Comparison of ENCODE assay signal across 9 mouse cellular contexts in genomic region chr9:23212303-23212702, GRCm38 (mm10). TPM values are rescaled to one million over a fixed set of nuclear protein-coding genes. Genes with fewer than 3 reads are reported as not detected.
DNase-seq lines count a peak whose midpoint lies in the region; ATAC-seq and TF ChIP-seq lines count a peak whose summit lies in the region.
"Had no signal": no experiment of that assay in that cellular context is flagged by ENCODE, and none has a peak within 500 bp of the region (broad histone marks: within the 10 kb centered on the region; RNA-seq: fewer than 3 reads in every experiment).

No protein-coding gene starts in this region.

- H3K36me3 ChIP-seq in forebrain, embryonic 11.5 days (ENCODE audit: control insufficient read depth, insufficient read depth, low read length): no peaks in the 10 kb centered on the region
- H3K36me3 ChIP-seq in lung, embryonic 14.5 days (ENCODE audit: insufficient read depth): no peaks in the 10 kb centered on the region
- H3K36me3 ChIP-seq: embryonic facial prominence, embryonic 15.5 days had no signal

- H3K4me1 ChIP-seq in forebrain, embryonic 11.5 days (replicated peaks; ENCODE audit: control insufficient read depth, insufficient read depth, low read length): no peaks in the 10 kb centered on the region
- H3K4me1 ChIP-seq in lung, embryonic 14.5 days (ENCODE audit: insufficient read depth): no peaks in the 10 kb centered on the region
- H3K4me1 ChIP-seq in olfactory bulb, adult 2 months (ENCODE audit: control insufficient read depth, insufficient read depth, low read length): no peaks in the 10 kb centered on the region
- H3K4me1 ChIP-seq: embryonic facial prominence, embryonic 15.5 days had no signal

- H3K9ac ChIP-seq in forebrain, embryonic 11.5 days (ENCODE audit: low read length): no peak overlapping the region; the same call in 1 of the 2 replicates
- no peak overlapping the region for H3K9ac ChIP-seq in lung, embryonic 14.5 days
- H3K9ac ChIP-seq: embryonic facial prominence, embryonic 15.5 days had no signal

- intact Hi-C loops in heart, postnatal 10 days (cut with DNase I): loop anchor here (1.0 to 10.0 kb wide), 4 partner anchors 184 to 655 kb away; no protein-coding TSS in a partner anchor

- no peaks in the 10 kb centered on the region for H3K27me3 ChIP-seq in forebrain, embryonic 11.5 days (ENCODE audit: control insufficient read depth, insufficient read depth, low read length)
- no peaks in the 10 kb centered on the region for H3K27me3 ChIP-seq in lung, embryonic 14.5 days (ENCODE audit: insufficient read depth, low read length)

- peak; percentile 22 for DNase-seq in CD4-positive helper T cell, adult 2 months (ENCODE audit: low read depth, low spot score)
- peak; percentile 78 for DNase-seq in brain, adult 2 months (ENCODE audit: low read depth, low spot score)
- peak; percentile 90 for DNase-seq in forebrain, embryonic 11.5 days (ENCODE audit: low spot score)
- DNase-seq in heart, postnatal 10 days: peak; percentile 83 to 88
- peak; percentile 88 to 90 for DNase-seq in kidney, postnatal 4 days
- DNase-seq in lung, embryonic 14.5 days: peak; percentile 94
- DNase-seq in testis, postnatal 14 days (ENCODE audit: low spot score): peak; percentile 75

- ATAC-seq in forebrain, embryonic 11.5 days (replicated peaks; ENCODE audit: low FRiP score): peak; percentile 89
- ATAC-seq in lung, embryonic 14.5 days (ENCODE audit: insufficient read depth): peak; percentile 84

- H3K4me2 ChIP-seq in forebrain, embryonic 11.5 days (ENCODE audit: low read depth, low read length, severe bottlenecking): no peak overlapping the region
- no peak overlapping the region for H3K4me2 ChIP-seq in lung, embryonic 14.5 days
- H3K4me2 ChIP-seq: embryonic facial prominence, embryonic 15.5 days had no signal

- H3K9me3 ChIP-seq in forebrain, embryonic 11.5 days (ENCODE audit: control insufficient read depth, low read length): no peaks in the 10 kb centered on the region
- no peaks in the 10 kb centered on the region for H3K9me3 ChIP-seq in lung, embryonic 14.5 days (ENCODE audit: low read depth, low read length)
- H3K9me3 ChIP-seq: embryonic facial prominence, embryonic 15.5 days had no signal

- H3K27ac ChIP-seq in forebrain, embryonic 11.5 days (ENCODE audit: low read depth, low read length): no peak overlapping the region
- no peak overlapping the region for H3K27ac ChIP-seq in lung, embryonic 14.5 days (ENCODE audit: low read depth)
- H3K27ac ChIP-seq in olfactory bulb, adult 2 months (ENCODE audit: insufficient read depth, low read depth, low read length): no peak overlapping the region
- H3K27ac ChIP-seq: embryonic facial prominence, embryonic 15.5 days had no signal

- WGBS in forebrain, embryonic 11.5 days: 5% methylated on average over 11 of the region's 11 CpGs
- WGBS in lung, embryonic 14.5 days: 7% methylated on average over 11 of the region's 11 CpGs
- WGBS in olfactory bulb, adult 2 months: 7% methylated on average over 11 of the region's 11 CpGs

- peak; percentile 96 for TF ChIP-seq CTCF in lung, embryonic 14.5 days (IDR thresholded peaks at IDR 0.05; ENCODE audit: low read depth)
- TF ChIP-seq CTCF in olfactory bulb, adult 2 months (IDR thresholded peaks at IDR 0.05; ENCODE audit: insufficient read depth, low read depth, low read length): peak; percentile 91; the same call in 1 of the 2 replicates

- TF ChIP-seq POLR2A in olfactory bulb, adult 2 months (IDR thresholded peaks at IDR 0.05; ENCODE audit: insufficient read depth, low read depth, low read length): no peak

- no peak overlapping the region for H3K4me3 ChIP-seq in forebrain, embryonic 11.5 days (ENCODE audit: low read depth, low read length)
- no peak overlapping the region for H3K4me3 ChIP-seq in lung, embryonic 14.5 days (ENCODE audit: low read depth, low read length)
- no peak overlapping the region for H3K4me3 ChIP-seq in olfactory bulb, adult 2 months (ENCODE audit: insufficient read depth, low read depth, low read length)
- H3K4me3 ChIP-seq: embryonic facial prominence, embryonic 15.5 days had no signal

RNA-seq across cellular contexts. Expression of gene Bmper, which starts 10.6 kb away (rescaled TPM):
- 8.5 and 10.5 TPM in 2 replicates for polyA plus RNA-seq in forebrain, embryonic 11.5 days (2014; fragmentation: Nextera tagmentation; extraction: Ambion mirVana)
- total RNA-seq in heart, postnatal 10 days (2021): 1 to 10 TPM; 3.5 to 4.3 TPM
- 26.8 and 28.7 TPM in 2 replicates for polyA plus RNA-seq in lung, embryonic 14.5 days (2014; fragmentation: Nextera tagmentation; extraction: Ambion mirVana)
- not detected in 2 replicates for polyA plus RNA-seq in olfactory bulb, adult 2 months (2012; ENCODE audit: insufficient read depth, insufficient read length, low replicate concordance, missing spikeins)

Comparison
In these comparisons a context has a peak if more than half of its experiments do, and no peak if none do; other contexts are left out.
1. DNase-seq: peak in every context shown above with its lines; median percentile 94 in lung, embryonic 14.5 days; 90 in forebrain, embryonic 11.5 days; 89 in kidney, postnatal 4 days; 86 in heart, postnatal 10 days; 78 in brain, adult 2 months; 75 in testis, postnatal 14 days; 22 in CD4-positive helper T cell, adult 2 months.